Mouse (Mus musculus) midbrain, postnatal 0 days (tissue): ENCODE data around the gene Astn1. TPM values are rescaled to one million over a fixed set of nuclear protein-coding genes. Genes with fewer than 3 reads are reported as not detected.
A peak's percentile ranks its signal among the peaks of the same experiment; 100 is the strongest.

Source experiments
- ATAC-seq: fragments of 200-750 bp; cut with Nextera tagmentation; 2 replicates; pipeline ENCODE4 v1.8.0; 2017; ENCODE audit warnings: moderate number of reproducible peaks, mild to moderate bottlenecking, moderate TSS enrichment, moderate library complexity; ENCODE audit not compliant: low FRiP score
- DNase-seq: peaks from one replicate; pipeline ENCODE4 v3.0.0-alpha.2; 2015; ENCODE audit warnings: low spot score
- H3K27ac ChIP-seq: fragments of 300-500 bp; sonication (generic); 2 replicates; pipeline ENCODE4 v1.5.1; 2014; ENCODE audit warnings: low read depth, mild to moderate bottlenecking, low read length, mixed read lengths
- H3K27me3 ChIP-seq: fragments of 300-500 bp; sonication (generic); 2 replicates; pipeline ENCODE4 v1.6.1; 2014; ENCODE audit warnings: low read length, control low read depth, mixed read lengths; ENCODE audit not compliant: insufficient read depth
- H3K36me3 ChIP-seq: fragments of 300-500 bp; sonication (generic); 2 replicates; pipeline ENCODE4 v1.6.1; 2014; ENCODE audit warnings: low read length, control low read depth, mixed read lengths; ENCODE audit not compliant: insufficient read depth
- H3K4me1 ChIP-seq: fragments of 300-500 bp; sonication (generic); 2 replicates; pipeline ENCODE4 v1.6.1; 2014; ENCODE audit warnings: mild to moderate bottlenecking, control low read depth, antibody characterized with exemption, low read length, mixed read lengths; ENCODE audit not compliant: insufficient read depth
- H3K4me2 ChIP-seq: fragments of 300-500 bp; sonication (generic); 2 replicates; pipeline ENCODE4 v1.6.1; 2014; ENCODE audit warnings: low read depth, mild to moderate bottlenecking, low read length, mixed read lengths; ENCODE audit not compliant: poor library complexity, severe bottlenecking
- H3K4me3 ChIP-seq: fragments of 300-500 bp; sonication (generic); 2 replicates; pipeline ENCODE4 v1.5.1; 2014; ENCODE audit warnings: low read depth, mild to moderate bottlenecking, low read length, moderate library complexity
- H3K9ac ChIP-seq: fragments of 300-500 bp; sonication (generic); replicated peaks from 2 replicates; pipeline ENCODE4 v1.6.1; 2014; ENCODE audit warnings: mild to moderate bottlenecking, low read length, moderate library complexity, mixed read lengths; ENCODE audit not compliant: poor library complexity, severe bottlenecking
- H3K9me3 ChIP-seq: fragments of 300-500 bp; sonication (generic); 2 replicates; pipeline ENCODE4 v1.6.1; 2016; ENCODE audit warnings: low read length, control low read depth
- CTCF ChIP-seq: IDR thresholded peaks from 2 replicates; pipeline ENCODE4 v1.5.1; 2016; ENCODE audit warnings: antibody characterized with exemption, mild to moderate bottlenecking
- WGBS: fragments of 180-500 bp; shearing (Covaris S2); extraction: QIAGEN DNeasy Blood & Tissue Kit; methylation state at CpG from one replicate; pipeline ENCODE4 v1.1.7; 2014; 5-methylcytosine and 5-hydroxymethylcytosine counted together
- polyA plus RNA-seq: library from polyadenylated mRNA; unstranded; fragments of >200 nt; fragmentation: Nextera tagmentation; extraction: Ambion mirVana; gene quantifications from 2 replicates; pipeline ENCODE4 v1.2.1, GENCODE M21; 2015
- total RNA-seq: library from RNA; depleted of rRNA; stranded (reverse); fragments of >200 nt; gene quantifications from 2 replicates; pipeline ENCODE4 v1.2.3, GENCODE M21; 2014

Gene Astn1
- total and polyA plus RNA-seq, 2 experiments from 2014 or later = 36.7 to 157 TPM

DNA sequence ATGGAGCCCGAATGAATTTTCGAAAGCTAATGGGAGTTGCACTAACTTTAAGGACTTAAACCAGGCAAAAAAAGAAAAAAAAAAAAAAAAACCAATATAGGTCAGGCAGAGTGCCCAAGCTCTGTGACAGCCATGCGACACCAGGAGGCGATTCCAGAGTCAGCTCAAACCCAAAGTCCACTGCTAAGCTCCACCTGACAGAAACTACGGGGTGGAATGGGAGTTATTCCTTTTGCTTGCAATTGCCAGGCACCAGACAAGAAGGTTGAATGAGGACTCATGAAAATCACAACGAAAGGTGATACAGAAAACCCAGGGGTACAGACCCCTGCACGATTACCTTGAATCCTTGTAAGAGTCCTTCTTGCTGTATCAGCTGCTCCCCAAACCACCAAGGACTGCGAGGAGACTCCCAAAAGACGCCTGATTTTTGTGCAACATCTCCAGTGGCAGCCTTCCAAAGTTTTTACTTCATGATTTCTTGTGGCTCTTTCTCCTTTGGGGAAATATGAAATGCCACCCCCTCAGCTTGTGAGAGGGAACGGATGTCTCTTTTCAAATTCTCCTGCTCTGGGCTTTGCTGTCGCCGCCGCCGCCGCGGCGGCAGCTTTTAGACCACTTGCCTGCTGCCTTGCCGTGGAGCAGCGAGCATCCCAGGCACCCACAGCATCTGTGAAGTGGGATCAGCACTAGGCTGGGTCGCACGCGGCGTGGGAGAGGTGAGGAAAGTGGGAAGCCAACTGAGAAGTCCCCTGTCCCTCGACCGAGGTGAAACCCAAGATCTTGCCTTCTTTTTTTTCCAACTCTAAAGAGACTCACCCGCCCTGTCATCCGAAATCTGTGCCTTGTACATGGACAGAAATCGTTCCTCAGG is 6.7 kb upstream of the Astn1 start:
- peaks cover 20% of the 10 kb centered on the region for H3K4me1 ChIP-seq
- DNase-seq = peak; percentile 57
- peak; percentile 48; the same call in 1 of the 2 replicates for ATAC-seq
- peak; percentile 46 for TF ChIP-seq CTCF
- no peaks in the 10 kb centered on the region for H3K9me3 ChIP-seq
- no peaks in the 10 kb centered on the region for H3K27me3 ChIP-seq
- peak overlapping the region; percentile 80 for H3K27ac ChIP-seq
- peak overlapping the region; percentile 74 for H3K4me3 ChIP-seq
- H3K36me3 ChIP-seq = no peaks in the 10 kb centered on the region
- H3K4me2 ChIP-seq = peak overlapping the region; percentile 79
- peak overlapping the region; percentile 66 for H3K9ac ChIP-seq
- 7% methylated on average over 28 of the region's 28 CpGs for WGBS

DNA sequence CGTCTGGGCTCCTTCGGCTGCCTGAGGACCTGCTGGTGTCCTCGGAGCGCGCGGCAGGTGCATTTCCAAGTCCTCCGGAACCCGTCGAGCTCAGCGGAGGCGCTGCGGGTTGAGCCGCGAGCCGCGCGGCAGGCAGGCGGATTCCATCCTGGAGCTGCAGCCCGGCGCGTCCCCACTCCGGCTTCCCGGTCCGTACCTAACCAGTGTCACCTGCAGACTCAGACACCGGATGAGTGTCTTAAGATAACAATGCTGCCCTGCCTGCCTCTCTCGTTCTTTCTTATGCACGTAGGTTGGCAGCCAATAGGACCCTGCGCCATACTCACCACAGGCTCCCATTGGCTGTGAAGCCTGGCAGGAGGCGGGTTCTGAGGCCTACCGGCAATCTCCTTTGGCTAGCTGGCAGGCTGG is 6.0 kb upstream of the Astn1 start, which contains the start of gene Brinp2:
Gene Brinp2, minus strand, starts transcription at position 276 of the 411 bp plus-strand sequence.
- under 1% methylated on average over 30 of the region's 30 CpGs for WGBS
- ATAC-seq (peak; percentile 97), DNase-seq (peak; percentile 97)
- Histone ChIP-seq H3K9me3 (no peaks in the 10 kb centered on the region), H3K9ac (peak within 1 kb of the TSS; percentile 66), H3K36me3 (no peaks in the 10 kb centered on the region), H3K4me3 (peak within 1 kb of the TSS; percentile 74), H3K27ac (peak within 1 kb of the TSS; percentile 80), H3K4me2 (peak within 1 kb of the TSS; percentile 79), H3K27me3 (no peaks in the 10 kb centered on the region), H3K4me1 (peaks cover 18% of the 10 kb centered on the region)
- TF ChIP-seq CTCF = no peak

DNA sequence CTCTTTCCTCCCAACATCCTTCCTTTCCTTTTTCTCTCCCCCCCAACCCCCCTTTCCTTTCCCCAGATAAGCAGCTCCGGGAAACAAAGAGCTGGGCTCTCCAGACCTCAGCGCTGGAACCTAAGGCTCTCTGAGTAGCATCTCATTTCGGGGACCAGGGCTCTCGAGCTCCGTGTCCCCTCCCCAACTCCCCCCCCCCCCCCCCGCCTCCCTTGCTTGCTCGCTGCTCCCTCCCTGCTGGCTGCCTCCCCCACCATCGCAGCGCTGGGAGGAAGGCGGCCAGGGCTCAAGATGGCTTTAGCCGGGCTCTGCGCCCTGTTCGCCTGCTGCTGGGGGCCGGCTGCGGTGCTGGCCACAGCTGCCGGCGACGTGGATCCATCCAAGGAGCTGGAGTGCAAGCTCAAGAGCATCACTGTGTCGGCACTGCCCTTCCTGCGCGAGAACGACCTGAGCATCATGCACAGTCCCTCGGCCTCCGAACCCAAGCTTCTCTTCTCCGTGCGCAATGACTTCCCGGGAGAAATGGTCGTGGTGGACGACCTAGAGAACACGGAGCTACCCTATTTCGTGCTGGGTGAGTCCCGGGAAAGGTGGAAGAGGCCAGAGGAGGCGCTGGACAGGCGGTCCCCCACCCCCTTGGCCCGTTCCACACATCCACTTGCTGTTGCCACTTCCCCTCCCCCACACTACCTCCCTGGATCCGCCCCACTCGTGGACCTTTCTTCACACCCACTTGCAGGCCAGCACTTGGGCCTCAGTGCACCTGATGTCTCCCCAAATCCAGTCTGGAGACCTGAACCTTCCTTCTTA is 424 bp downstream of the Astn1 start:
- WGBS = under 1% methylated on average over 33 of the region's 37 CpGs
- ATAC-seq (peak; percentile 85), DNase-seq (peak; percentile 73)
- Histone ChIP-seq H3K4me3 (peak overlapping the region; percentile 57), H3K9me3 (no peaks in the 10 kb centered on the region), H3K9ac (peak overlapping the region; percentile 89), H3K4me2 (peak overlapping the region; percentile 74), H3K27me3 (no peaks in the 10 kb centered on the region), H3K27ac (peak overlapping the region; percentile 97), H3K36me3 (no peaks in the 10 kb centered on the region), H3K4me1 (peaks cover 7% of the 10 kb centered on the region)
- TF ChIP-seq CTCF = no peak

DNA sequence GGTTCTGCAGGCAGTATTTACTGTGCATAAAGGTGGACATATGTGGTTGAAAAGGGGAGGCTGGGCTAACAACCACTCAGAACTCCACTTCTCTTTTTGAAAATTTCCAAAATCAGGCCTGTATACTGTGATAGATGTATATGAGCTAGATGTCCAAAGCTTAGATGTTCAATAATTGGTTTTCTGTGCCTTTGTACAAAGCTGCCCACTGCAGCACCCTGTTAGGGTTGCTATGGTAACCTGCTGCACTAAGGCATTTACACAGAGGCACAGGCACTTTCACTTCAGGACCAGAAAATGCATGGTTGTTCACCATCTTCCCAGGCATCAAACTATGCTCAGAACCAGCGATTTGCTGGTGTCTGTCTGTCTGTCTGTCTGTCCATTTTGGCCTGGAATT is 2.4 kb downstream of the Astn1 start:
- no peak for TF ChIP-seq CTCF
- Histone ChIP-seq H3K9me3 (no peaks in the 10 kb centered on the region), H3K27me3 (no peaks in the 10 kb centered on the region), H3K36me3 (no peaks in the 10 kb centered on the region), H3K9ac (peak overlapping the region; percentile 2; the same call in 1 of the 2 replicates), H3K4me3 (peak overlapping the region; percentile 57), H3K27ac (peak overlapping the region; percentile 13; the same call in 1 of the 2 replicates), H3K4me1 (peaks cover 7% of the 10 kb centered on the region), H3K4me2 (peak overlapping the region; percentile 74)
- WGBS = 20% methylated on average over 1 of the region's 1 CpGs
- ATAC-seq (peak; percentile 42; the same call in 1 of the 2 replicates), DNase-seq (peak; percentile 79)

DNA sequence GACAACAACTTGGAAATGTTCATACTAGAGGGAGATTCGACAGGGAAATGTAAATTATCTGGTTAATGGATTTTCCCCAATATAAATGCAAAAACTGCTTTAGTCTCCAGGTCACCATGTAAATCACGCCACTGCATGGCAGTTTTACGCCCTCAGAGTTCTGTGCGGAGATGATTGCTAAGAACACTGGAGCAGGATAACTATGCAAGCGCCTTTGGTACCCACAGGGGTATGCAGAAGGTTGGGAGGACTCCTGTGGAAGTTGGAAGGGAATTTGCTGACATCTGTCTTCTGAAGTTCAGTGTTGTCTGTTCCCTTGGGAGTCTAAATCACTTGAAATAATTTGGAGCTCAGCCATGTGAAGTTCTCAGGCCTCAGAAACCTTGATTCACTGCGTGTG is 20.2 kb downstream of the Astn1 start:
- ATAC-seq = no peak
- H3K4me1 ChIP-seq = no peaks in the 10 kb centered on the region
- DNase-seq = peak; percentile 44
- H3K27ac ChIP-seq = no peak overlapping the region
- H3K9me3 ChIP-seq = no peaks in the 10 kb centered on the region
- no peak overlapping the region for H3K4me3 ChIP-seq
- TF ChIP-seq CTCF = no peak
- no peak overlapping the region for H3K4me2 ChIP-seq
- 75% methylated on average over 6 of the region's 6 CpGs for WGBS
- H3K36me3 ChIP-seq = peaks cover 9% of the 10 kb centered on the region; the same call in 1 of the 2 replicates
- H3K27me3 ChIP-seq = no peaks in the 10 kb centered on the region
- H3K9ac ChIP-seq = no peak overlapping the region
